Comparison of ENCODE assay signal across 15 mouse cellular contexts in the genomic region with DNA sequence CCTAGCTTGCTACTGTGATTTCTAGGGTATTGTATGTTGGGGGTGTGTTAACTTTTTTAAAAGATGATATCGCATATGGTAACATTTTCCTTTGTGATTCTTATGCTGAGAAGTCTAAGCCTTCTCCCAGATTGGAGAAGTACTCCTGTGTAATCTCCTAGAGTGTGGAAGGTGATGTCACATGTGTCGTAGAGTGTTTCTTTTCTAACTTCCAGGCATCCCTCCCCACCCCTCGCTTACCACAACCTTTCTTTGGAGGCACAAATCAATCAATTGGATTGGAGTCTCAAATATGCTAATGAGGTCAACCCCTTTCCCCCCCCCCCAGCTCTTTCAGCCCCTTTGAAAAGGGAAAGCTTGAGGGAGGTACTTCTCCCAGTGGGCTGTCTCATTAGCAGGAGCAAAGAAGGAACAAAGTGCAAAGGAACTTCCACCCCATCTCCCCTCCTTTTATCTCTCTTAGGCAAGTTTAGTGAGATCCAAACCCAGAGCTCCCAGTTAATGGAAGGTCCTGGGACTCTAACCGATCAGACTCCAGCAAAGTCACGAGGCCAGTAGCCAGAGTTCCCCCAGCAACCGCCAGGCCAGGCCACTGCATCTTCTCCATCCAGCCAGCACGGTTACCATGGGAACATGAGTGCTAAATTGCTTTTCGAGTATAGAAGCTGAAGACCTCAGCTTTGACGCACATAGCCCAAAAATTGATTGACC.
DNase-seq lines count a peak whose midpoint lies in the region; ATAC-seq and TF ChIP-seq lines count a peak whose summit lies in the region.
"Had no signal": no experiment of that assay in that cellular context is flagged by ENCODE, and none has a peak within 500 bp of the region (broad histone marks: within the 10 kb centered on the region; RNA-seq: fewer than 3 reads in every experiment).

No protein-coding gene starts in this region.

- no peak overlapping the region for H3K9ac ChIP-seq in hindbrain, postnatal 0 days (replicated peaks; ENCODE audit: low read length)
- H3K9ac ChIP-seq: heart, embryonic 13.5 days; lung, embryonic 15.5 days had no signal

- no peaks in the 10 kb centered on the region for H3K9me3 ChIP-seq in hindbrain, postnatal 0 days (ENCODE audit: low read length)
- H3K9me3 ChIP-seq: heart, embryonic 13.5 days; lung, embryonic 15.5 days had no signal

- no peaks in the 10 kb centered on the region for H3K4me1 ChIP-seq in hindbrain, postnatal 0 days (ENCODE audit: insufficient read depth, low read length)

- no peak overlapping the region for H3K27ac ChIP-seq in hindbrain, postnatal 0 days
- H3K27ac ChIP-seq: heart, embryonic 13.5 days; kidney, postnatal 0 days; lung, embryonic 15.5 days had no signal

- 36% methylated on average over 9 of the region's 9 CpGs for WGBS in hindbrain, postnatal 0 days

- ATAC-seq in hindbrain, postnatal 0 days = 0 out of 2 replicates have a peak, but pooled peaks have one; percentile 49
- ATAC-seq: CD4-positive, CD25-positive, alpha-beta regulatory T cell, adult 4 months had no signal

- DNase-seq in MN1 (ENCODE audit: low spot score) = peak; percentile 35
- DNase-seq in embryo, embryonic 10.5 days (ENCODE audit: low spot score) = peak; percentile 71
- DNase-seq in hindbrain, postnatal 0 days (ENCODE audit: low spot score) = peak; percentile 61
- DNase-seq in neural tube, embryonic 10.5 days (ENCODE audit: extremely low spot score, low spot score) = peak; percentile 21
- DNase-seq in layer of hippocampus, adult 18-20 months (ENCODE audit: low spot score in 2 of 2) = no peak
- DNase-seq in natural killer cell, adult 2 months (ENCODE audit: low spot score in 2 of 2) = no peak
- DNase-seq in frontal cortex, postnatal 25 days (ENCODE audit: low spot score in 2 of 2) = no peak
- DNase-seq: adrenal gland, adult 2 months; gastrocnemius, postnatal 10 days; liver; thymus, postnatal 25 days had no signal

- no peak overlapping the region for H3K4me2 ChIP-seq in hindbrain, postnatal 0 days (ENCODE audit: low read depth, low read length)
- H3K4me2 ChIP-seq: heart, embryonic 13.5 days; lung, embryonic 15.5 days had no signal

- no peaks in the 10 kb centered on the region for H3K27me3 ChIP-seq in hindbrain, postnatal 0 days (ENCODE audit: insufficient read depth, low read length)

- no peak for TF ChIP-seq CTCF in hindbrain, postnatal 0 days (IDR thresholded peaks at IDR 0.05; ENCODE audit: low read depth)

- no peak overlapping the region for H3K4me3 ChIP-seq in hindbrain, postnatal 0 days (ENCODE audit: low read length)
- H3K4me3 ChIP-seq: heart, embryonic 13.5 days; lung, embryonic 15.5 days had no signal

- H3K36me3 ChIP-seq in hindbrain, postnatal 0 days (ENCODE audit: insufficient read depth, low read length) = no peaks in the 10 kb centered on the region
- H3K36me3 ChIP-seq: heart, embryonic 13.5 days; lung, embryonic 15.5 days had no signal

Comparison
In these comparisons a context has a peak if more than half of its experiments do, and no peak if none do; other contexts are left out.
1. DNase-seq: peak in MN1 (single experiment), embryo, embryonic 10.5 days (single experiment), hindbrain, postnatal 0 days (single experiment) and neural tube, embryonic 10.5 days (single experiment); none in layer of hippocampus, adult 18-20 months (0 of 2), natural killer cell, adult 2 months (0 of 2) and frontal cortex, postnatal 25 days (0 of 2).